Mouse (Mus musculus) embryonic facial prominence, embryonic 12.5 days (tissue): ENCODE data around the gene Cyp4f18. TPM values are rescaled to one million over a fixed set of nuclear protein-coding genes. Genes with fewer than 3 reads are reported as not detected.
A peak's percentile ranks its signal among the peaks of the same experiment; 100 is the strongest.
"Not testable (repeated sequence)": the region's sequence is repeated elsewhere in the genome, so short reads cannot be mapped to it uniquely, and the experiment has no call there.

ENCODE experiments used
- ATAC-seq: fragments of 200-750 bp; cut with Nextera tagmentation; 2 replicates; pipeline ENCODE4 v1.8.0; 2017; ENCODE audit not compliant: insufficient number of reproducible peaks, insufficient read depth, low FRiP score, low TSS enrichment
- H3K27ac ChIP-seq: fragments of 300-500 bp; sonication (generic); 2 replicates; pipeline ENCODE4 v1.5.1; 2016; ENCODE audit warnings: mild to moderate bottlenecking
- H3K27me3 ChIP-seq: fragments of 300-500 bp; sonication (generic); 2 replicates; pipeline ENCODE4 v1.6.1; 2016; ENCODE audit warnings: mild to moderate bottlenecking, moderate library complexity
- H3K36me3 ChIP-seq: fragments of 300-500 bp; sonication (generic); 2 replicates; pipeline ENCODE4 v1.6.1; 2016; ENCODE audit warnings: mild to moderate bottlenecking
- H3K4me1 ChIP-seq: fragments of 300-500 bp; sonication (generic); 2 replicates; pipeline ENCODE4 v1.6.1; 2016
- H3K4me2 ChIP-seq: fragments of 300-500 bp; sonication (generic); replicated peaks from 2 replicates; pipeline ENCODE4 v1.6.1; 2016; ENCODE audit warnings: mild to moderate bottlenecking, moderate library complexity
- H3K4me3 ChIP-seq: fragments of 300-500 bp; sonication (generic); 2 replicates; pipeline ENCODE4 v1.5.1; 2016; ENCODE audit warnings: mild to moderate bottlenecking
- H3K9ac ChIP-seq: fragments of 300-500 bp; sonication (generic); 2 replicates; pipeline ENCODE4 v1.6.1; 2016; ENCODE audit warnings: mild to moderate bottlenecking, moderate library complexity
- H3K9me3 ChIP-seq: fragments of 300-500 bp; sonication (generic); 2 replicates; pipeline ENCODE4 v1.6.1; 2016; ENCODE audit warnings: mild to moderate bottlenecking, moderate library complexity
- WGBS: fragments of 180-500 bp; shearing (Covaris S2); methylation state at CpG from one replicate; pipeline ENCODE4 v1.1.7; 2016; 5-methylcytosine and 5-hydroxymethylcytosine counted together
- polyA plus RNA-seq: library from polyadenylated mRNA; unstranded; fragments of >200 nt; fragmentation: Nextera tagmentation; extraction: Ambion mirVana; gene quantifications from 2 replicates; pipeline ENCODE4 v1.2.1, GENCODE M21; 2016

Gene Cyp4f18
- polyA plus RNA-seq, 1 experiment from 2014 or later = 1.0 TPM

GRCm38 (mm10) chr8:71971945-71972344 is 37.5 kb downstream of the Cyp4f18 start:
- Histone ChIP-seq H3K9ac (no peak overlapping the region), H3K4me1 (no peaks in the 10 kb centered on the region), H3K36me3 (peaks cover 27% of the 10 kb centered on the region), H3K27ac (no peak overlapping the region), H3K27me3 (no peaks in the 10 kb centered on the region), H3K4me2 (no peak overlapping the region), H3K9me3 (no peaks in the 10 kb centered on the region), H3K4me3 (no peak overlapping the region)
- 84% methylated on average over 1 of the region's 1 CpGs for WGBS
- no peak for ATAC-seq

- Histone ChIP-seq H3K27me3 (no peaks in the 10 kb centered on the region), H3K4me3 (no peak overlapping the region), H3K36me3 (peaks cover 54% of the 10 kb centered on the region), H3K9ac (no peak overlapping the region), H3K4me2 (no peak overlapping the region), H3K9me3 (no peaks in the 10 kb centered on the region), H3K4me1 (no peaks in the 10 kb centered on the region), H3K27ac (no peak overlapping the region)
- no peak for ATAC-seq
- 88% methylated on average over 6 of the region's 6 CpGs for WGBS
These were observed 40.8 kb downstream of the Cyp4f18 start for GRCm38 (mm10) chr8:71968636-71969035.

- Histone ChIP-seq H3K9ac (no peak overlapping the region), H3K4me2 (no peak overlapping the region), H3K4me1 (no peaks in the 10 kb centered on the region), H3K9me3 (no peaks in the 10 kb centered on the region), H3K27me3 (no peaks in the 10 kb centered on the region), H3K27ac (no peak overlapping the region), H3K36me3 (peaks cover 54% of the 10 kb centered on the region), H3K4me3 (no peak overlapping the region)
- no peak for ATAC-seq
- WGBS = 86% methylated on average over 6 of the region's 6 CpGs
These were observed 41.3 kb downstream of the Cyp4f18 start for GRCm38 (mm10) chr8:71968100-71968499.

- no peaks in the 10 kb centered on the region for H3K4me1 ChIP-seq
- H3K9ac ChIP-seq = no peak overlapping the region
- H3K4me3 ChIP-seq = no peak overlapping the region
- H3K9me3 ChIP-seq = no peaks in the 10 kb centered on the region
- no peak overlapping the region for H3K27ac ChIP-seq
- no peaks in the 10 kb centered on the region for H3K27me3 ChIP-seq
- ATAC-seq = no peak
- peaks cover 54% of the 10 kb centered on the region for H3K36me3 ChIP-seq
- H3K4me2 ChIP-seq = no peak overlapping the region
- 98% methylated on average over 5 of the region's 5 CpGs for WGBS
These were observed 42.2 kb downstream of the Cyp4f18 start for GRCm38 (mm10) chr8:71967261-71967660.

GRCm38 (mm10) chr8:71966411-71966810 is 43.0 kb downstream of the Cyp4f18 start:
- Histone ChIP-seq H3K4me1 (no peaks in the 10 kb centered on the region), H3K9me3 (no peaks in the 10 kb centered on the region), H3K4me3 (no peak overlapping the region), H3K4me2 (no peak overlapping the region), H3K27me3 (no peaks in the 10 kb centered on the region), H3K27ac (no peak overlapping the region), H3K9ac (no peak overlapping the region), H3K36me3 (peaks cover 59% of the 10 kb centered on the region)
- no peak for ATAC-seq

GRCm38 (mm10) chr8:71965166-71965565 is 44.3 kb downstream of the Cyp4f18 start:
- ATAC-seq = no peak
- WGBS = 92% methylated on average over 2 of the region's 2 CpGs
- no peak overlapping the region for H3K27ac ChIP-seq
- H3K4me3 ChIP-seq = no peak overlapping the region
- H3K4me2 ChIP-seq = no peak overlapping the region
- peaks cover 59% of the 10 kb centered on the region for H3K36me3 ChIP-seq
- H3K4me1 ChIP-seq = no peaks in the 10 kb centered on the region
- H3K9ac ChIP-seq = no peak overlapping the region
- H3K27me3 ChIP-seq = no peaks in the 10 kb centered on the region
- no peaks in the 10 kb centered on the region for H3K9me3 ChIP-seq

GRCm38 (mm10) chr8:71964051-71964450 is 45.4 kb downstream of the Cyp4f18 start:
- no peak overlapping the region for H3K27ac ChIP-seq
- no peak overlapping the region for H3K4me3 ChIP-seq
- peaks cover 53% of the 10 kb centered on the region for H3K36me3 ChIP-seq
- 96% methylated on average over 3 of the region's 3 CpGs for WGBS
- H3K27me3 ChIP-seq = no peaks in the 10 kb centered on the region
- no peak for ATAC-seq
- H3K4me1 ChIP-seq = no peaks in the 10 kb centered on the region
- H3K4me2 ChIP-seq = no peak overlapping the region
- no peaks in the 10 kb centered on the region for H3K9me3 ChIP-seq
- no peak overlapping the region for H3K9ac ChIP-seq

GRCm38 (mm10) chr8:71961796-71962195 is 47.6 kb downstream of the Cyp4f18 start:
- H3K4me1 ChIP-seq = no peaks in the 10 kb centered on the region
- no peak overlapping the region for H3K9ac ChIP-seq
- no peaks in the 10 kb centered on the region for H3K9me3 ChIP-seq
- peaks cover 30% of the 10 kb centered on the region for H3K36me3 ChIP-seq
- H3K4me2 ChIP-seq = no peak overlapping the region
- H3K27me3 ChIP-seq = no peaks in the 10 kb centered on the region
- H3K4me3 ChIP-seq = no peak overlapping the region
- no peak overlapping the region for H3K27ac ChIP-seq
- no peak for ATAC-seq
- WGBS = 92% methylated on average over 5 of the region's 5 CpGs

- no peaks in the 10 kb centered on the region for H3K4me1 ChIP-seq
- no peak overlapping the region for H3K4me3 ChIP-seq
- no peak for ATAC-seq
- H3K9ac ChIP-seq = no peak overlapping the region
- H3K27me3 ChIP-seq = no peaks in the 10 kb centered on the region
- H3K36me3 ChIP-seq = peaks cover 17% of the 10 kb centered on the region
- H3K27ac ChIP-seq = no peak overlapping the region
- no peak overlapping the region for H3K4me2 ChIP-seq
- no peaks in the 10 kb centered on the region for H3K9me3 ChIP-seq
These were observed 48.9 kb downstream of the Cyp4f18 start for GRCm38 (mm10) chr8:71960483-71960882.

GRCm38 (mm10) chr8:71954666-71955065 is 54.8 kb downstream of the Cyp4f18 start:
- Histone ChIP-seq H3K27ac (no peak overlapping the region), H3K9ac (no peak overlapping the region), H3K36me3 (peaks cover 16% of the 10 kb centered on the region), H3K9me3 (no peaks in the 10 kb centered on the region), H3K4me1 (peaks cover 10% of the 10 kb centered on the region; the same call in 1 of the 2 replicates), H3K4me2 (no peak overlapping the region), H3K27me3 (no peaks in the 10 kb centered on the region), H3K4me3 (no peak overlapping the region)
- ATAC-seq = no peak
- 96% methylated on average over 9 of the region's 9 CpGs for WGBS

GRCm38 (mm10) chr8:71952961-71953700 is 56.3 kb downstream of the Cyp4f18 start:
- not testable (repeated sequence) for H3K27me3 ChIP-seq, H3K9me3 ChIP-seq, H3K27ac ChIP-seq, H3K9ac ChIP-seq, H3K4me1 ChIP-seq, H3K4me2 ChIP-seq, H3K4me3 ChIP-seq, ATAC-seq
- WGBS = 93% methylated on average over 16 of the region's 16 CpGs
- H3K36me3 ChIP-seq = peaks cover 16% of the 10 kb centered on the region

GRCm38 (mm10) chr8:71952489-71952888 is 56.9 kb downstream of the Cyp4f18 start:
- WGBS = 89% methylated on average over 1 of the region's 1 CpGs

More at GRCm38 (mm10) chr8:71952489-71952888, 56.9 kb downstream of the Cyp4f18 start:
- H3K9me3 ChIP-seq = no peaks in the 10 kb centered on the region
- no peak overlapping the region for H3K4me3 ChIP-seq
- ATAC-seq = no peak
- H3K4me2 ChIP-seq = peak overlapping the region; percentile 62; the same call in 1 of the 2 replicates
- no peaks in the 10 kb centered on the region for H3K27me3 ChIP-seq
- no peak overlapping the region for H3K27ac ChIP-seq
- H3K36me3 ChIP-seq = peaks cover 16% of the 10 kb centered on the region
- peaks cover 10% of the 10 kb centered on the region; the same call in 1 of the 2 replicates for H3K4me1 ChIP-seq
- no peak overlapping the region for H3K9ac ChIP-seq
